Mouse (Mus musculus) adipocyte (in vitro differentiated cells): ENCODE measurements around the gene Dalrd3.
"Not testable (repeated sequence)": the region's sequence is repeated elsewhere in the genome, so short reads cannot be mapped to it uniquely, and the experiment has no call there.

ENCODE experiments used
- DNase-seq: peaks from one replicate; pipeline ENCODE4 v3.0.0-alpha.2; 2016; ENCODE audit warnings: low spot score

The Dalrd3 gene

DNA sequence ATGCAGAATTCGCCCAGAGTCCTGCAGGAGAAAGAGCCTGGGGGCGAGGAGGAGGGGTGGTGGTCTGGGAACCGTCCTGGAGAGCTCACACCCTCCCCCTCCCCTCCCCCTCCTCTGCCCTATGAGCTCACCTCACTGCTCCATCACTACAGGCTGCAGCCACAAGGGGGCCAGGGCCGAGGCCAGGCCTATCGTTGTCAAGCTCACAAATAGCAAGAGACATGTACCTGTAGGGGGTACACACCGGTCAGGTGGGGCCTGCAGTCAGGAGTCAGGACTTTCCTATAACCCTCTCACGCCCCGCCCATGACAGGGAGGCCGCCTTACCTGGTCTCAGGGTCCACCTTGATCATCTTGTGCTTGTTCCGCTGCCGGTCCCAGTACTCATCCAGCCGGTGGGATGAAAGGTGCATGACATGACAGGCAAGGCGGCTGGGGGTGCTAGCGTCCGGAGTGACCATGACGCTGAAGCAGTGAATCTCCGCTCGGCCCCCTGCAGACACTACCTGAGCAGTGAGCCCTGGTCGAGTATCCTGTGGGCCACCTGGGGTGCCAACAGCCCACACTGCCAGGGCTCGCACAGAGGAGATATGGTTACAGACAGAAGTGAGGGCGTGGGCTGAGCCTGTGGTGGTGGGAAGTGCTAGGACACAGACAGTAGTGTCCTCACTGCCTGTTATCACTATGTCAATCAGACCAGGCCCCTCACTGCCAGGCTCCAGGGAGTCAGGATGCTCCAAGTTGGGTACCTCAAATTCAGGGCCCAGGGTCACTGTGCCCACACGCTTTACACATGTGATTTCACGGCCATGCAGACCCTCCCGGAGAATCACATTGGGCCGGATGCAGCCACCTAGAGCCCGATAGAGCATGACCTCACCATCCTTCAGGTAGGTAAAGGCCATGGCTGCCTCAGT lies 4.3 kb downstream of the Dalrd3 start:
- DNase-seq, result peak; percentile 42

DNA sequence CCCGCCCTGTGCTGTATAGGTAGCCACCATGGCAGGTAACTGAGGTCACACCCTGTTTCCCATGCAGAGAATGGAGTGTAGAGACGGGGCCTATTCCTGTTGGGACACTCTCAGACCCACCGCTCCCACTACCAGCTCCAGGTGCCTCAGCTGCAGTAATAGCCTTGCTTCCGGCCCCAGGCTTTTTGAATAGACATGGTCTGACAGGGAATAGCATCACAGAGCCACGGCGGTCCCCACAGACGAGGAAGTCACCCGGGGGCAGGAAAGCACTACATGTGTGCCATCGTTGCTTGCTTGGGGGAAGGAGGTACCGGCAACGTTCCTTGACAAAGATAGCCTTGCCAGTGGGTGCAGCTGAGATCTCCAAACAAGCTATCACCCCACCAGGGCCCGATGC lies 5.2 kb downstream of the Dalrd3 start:
- no peak for DNase-seq

DNA sequence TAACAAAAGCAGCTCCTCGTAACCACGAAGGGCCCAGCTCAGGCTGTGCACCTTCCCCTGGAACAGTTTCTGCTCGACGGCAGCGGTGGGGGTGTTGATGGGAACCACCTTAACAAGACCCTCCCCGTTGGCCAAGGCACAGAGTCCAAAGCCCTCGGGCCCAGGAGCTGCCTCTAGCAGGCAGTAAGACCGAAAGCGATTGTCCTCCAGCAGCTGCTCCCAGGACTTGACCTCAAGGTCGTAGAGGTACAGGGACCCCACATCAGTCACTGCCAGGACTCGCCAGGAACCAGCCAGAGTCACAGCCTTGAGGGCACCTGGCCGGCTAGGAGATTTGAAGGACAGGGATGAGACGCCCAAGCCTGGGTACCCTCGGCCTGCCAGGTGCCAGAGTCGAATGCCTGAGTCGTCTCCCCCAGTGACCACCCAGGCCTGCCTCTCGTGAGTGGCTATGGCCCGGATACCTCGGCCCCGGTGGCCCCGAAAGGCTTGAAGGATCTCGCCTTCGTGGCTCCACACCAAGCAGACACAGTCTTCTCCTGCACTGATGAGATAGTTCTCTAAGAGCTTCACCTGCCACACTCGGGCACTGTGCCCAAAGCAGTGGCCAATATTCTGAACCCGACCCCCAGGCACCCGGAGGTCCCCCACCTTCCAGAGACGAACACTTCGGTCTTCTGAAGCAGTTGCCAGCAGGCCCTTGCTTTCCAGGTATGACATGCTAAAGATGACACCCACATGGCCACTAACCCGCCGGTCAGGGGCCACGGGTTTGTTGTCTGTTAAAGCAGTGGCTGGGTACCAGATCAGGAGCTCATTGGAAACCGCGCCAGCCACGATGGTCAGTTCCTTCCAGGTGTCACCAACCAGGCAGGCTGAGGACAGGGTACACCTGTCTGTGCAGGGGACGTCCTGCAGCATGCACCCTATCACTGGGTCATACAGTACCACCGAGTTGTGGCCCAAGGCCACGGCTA lies 5.9 kb downstream of the Dalrd3 start:
- no peak for DNase-seq

DNA sequence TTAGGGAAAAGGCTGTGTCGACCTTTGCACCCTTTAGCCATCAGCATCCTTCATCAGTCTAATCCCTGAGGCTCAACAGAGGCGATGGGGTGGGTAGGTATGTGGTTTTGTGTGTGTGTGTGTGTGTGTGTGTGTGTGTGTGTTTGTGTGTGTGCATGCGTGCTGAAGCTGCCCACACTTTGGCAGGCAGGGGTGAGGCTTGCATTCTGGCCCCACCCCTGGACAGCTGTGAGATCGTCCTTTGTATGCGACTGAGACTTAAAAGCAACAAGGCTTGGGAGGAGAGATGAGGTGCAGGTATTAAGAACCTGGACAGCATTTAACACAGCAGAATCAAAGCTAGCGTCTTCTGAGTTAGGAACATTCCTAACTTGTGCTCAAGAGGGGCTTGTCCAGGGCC lies 7.3 kb downstream of the Dalrd3 start:
- no peak for DNase-seq

DNA sequence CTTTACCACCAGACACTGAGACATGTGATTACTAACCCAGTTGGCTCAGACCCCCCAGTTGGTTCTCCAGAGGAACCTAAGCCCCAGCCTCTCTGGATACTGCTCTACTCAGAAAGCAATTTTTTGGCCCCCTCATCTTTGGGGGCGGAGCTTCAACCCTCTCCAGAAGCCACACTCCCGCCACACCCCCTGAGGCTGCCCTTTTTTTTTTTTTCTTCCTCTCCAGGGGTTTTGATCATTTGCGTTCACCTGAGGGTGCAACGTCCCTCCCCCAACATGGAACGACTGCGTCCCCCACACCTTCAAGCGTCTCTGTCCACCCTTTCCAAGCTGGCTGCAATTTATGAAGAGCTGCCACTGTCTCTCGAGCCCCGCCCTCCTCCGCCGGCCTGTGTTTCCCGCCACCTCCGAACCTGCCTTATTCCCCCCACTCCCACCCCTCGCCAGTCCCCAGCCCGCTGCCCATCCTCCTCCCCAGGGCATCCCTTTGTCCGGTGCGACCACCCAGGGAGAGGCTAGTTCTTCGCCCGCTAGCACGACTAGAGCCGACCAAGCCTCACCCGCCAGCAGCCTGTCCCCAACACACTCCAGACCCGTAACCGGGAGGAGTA lies 8.4 kb downstream of the Dalrd3 start:
- peak; percentile 61 for DNase-seq

DNA sequence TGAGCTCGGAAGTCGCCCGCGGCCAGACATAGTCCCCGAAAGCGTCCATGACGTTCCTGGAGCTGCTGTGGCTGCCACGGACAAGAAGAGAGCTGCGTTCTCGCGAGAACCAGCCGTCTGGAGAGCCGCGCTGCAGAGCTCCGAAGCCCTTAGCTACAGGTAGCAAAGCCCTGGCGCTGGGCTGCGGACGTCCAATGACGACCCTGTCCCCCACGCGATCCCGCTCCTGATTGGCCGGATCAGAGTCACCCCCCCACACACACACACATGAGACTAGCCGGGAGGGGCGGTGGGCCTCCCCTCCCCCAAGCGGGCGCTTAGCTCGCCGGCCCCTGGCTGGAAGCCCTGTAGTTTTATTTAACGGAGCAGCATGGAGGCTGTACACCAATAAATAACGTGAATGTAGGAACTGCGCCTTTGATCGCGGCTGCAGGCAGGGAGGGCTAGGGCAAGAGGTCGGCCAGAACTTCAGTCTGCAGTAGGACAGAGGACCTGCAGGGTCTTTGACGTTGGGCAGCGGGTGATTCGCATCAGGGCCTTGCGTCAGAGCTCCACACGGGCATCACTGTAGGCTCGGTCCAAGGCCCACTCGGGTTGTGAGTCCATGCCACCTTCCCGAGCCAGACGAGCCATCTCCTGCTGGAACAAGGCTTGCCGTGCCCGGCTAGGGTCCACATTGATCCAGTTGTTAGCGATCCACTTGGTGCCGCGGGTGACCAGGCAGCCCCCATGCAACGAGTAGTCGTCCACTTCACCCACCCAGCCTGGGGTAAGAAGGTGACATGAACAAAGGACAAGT lies 9.1 kb downstream of the Dalrd3 start, which contains the start of gene Wdr6:
Gene Wdr6, minus strand, starts transcription at position 195 of the 799 bp plus-strand sequence.
- peak; percentile 85 for DNase-seq

DNA sequence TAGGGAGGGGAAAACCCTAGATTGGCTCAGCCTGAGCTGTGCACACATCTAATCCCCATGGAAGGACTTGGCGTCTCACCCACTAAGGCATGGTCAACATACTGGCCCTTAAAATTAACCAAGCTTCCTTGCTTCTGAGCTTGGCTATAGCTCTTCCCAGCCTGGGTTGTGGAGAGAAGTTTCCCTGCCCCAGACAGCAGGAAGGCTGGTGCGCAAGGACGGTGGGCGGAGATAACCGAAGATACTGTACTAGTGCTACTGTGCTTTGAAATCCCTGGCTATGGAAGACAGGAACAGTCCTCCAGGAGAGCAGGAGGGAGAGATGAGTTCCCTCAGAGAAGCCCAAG lies 9.6 kb downstream of the Dalrd3 start:
- DNase-seq, result peak; percentile 67

DNA sequence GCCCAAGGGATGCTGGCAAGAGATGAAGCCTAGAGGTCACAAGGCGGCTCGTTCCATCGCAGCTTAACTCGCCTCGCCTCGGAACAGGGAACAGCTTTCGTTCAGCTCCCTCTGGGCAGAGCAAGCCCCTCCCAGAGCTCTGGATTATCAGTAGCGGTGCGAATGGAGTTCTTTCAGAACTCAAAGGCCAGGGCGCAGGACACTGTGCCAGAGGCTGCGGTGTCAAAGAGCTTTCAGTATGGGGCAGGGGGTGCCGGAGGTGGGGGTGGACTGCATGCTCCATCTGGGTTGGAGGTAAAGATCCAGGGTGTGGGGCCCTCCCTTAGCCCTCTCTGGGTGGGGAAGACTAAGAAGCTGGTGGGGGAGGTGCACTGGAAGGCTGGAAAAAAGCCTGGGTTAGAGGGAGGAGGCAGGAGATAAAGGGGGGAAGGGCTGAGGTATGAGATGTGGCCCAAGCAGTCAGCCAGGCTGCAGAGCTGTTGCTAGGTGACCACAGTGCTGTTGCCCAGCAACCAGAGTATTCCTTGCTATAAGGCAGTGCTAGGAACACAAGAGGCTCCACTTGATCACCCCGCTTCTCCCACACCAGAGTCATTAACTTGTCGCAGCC lies 18.0 kb downstream of the Dalrd3 start:
- DNase-seq, result peak; percentile 34

DNA sequence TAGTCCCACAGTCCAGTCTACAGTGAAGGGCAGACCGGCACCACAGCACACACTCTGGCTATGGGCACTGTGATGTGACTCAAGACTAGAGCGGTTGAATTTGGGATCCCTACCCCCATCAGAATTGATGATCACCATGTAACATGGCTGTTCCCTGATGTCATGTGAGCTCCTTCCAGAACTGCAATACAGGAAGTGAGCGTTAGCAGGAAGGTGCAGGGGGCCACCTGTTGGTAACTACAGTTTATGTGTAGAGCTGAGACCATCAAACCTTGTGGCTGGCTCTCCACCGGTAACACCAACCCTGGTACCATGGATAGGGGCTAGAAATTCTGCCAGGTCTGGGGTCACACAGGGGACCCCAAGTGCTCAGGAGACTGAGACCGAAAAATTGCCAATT lies 19.5 kb downstream of the Dalrd3 start:
- no peak for DNase-seq

DNA sequence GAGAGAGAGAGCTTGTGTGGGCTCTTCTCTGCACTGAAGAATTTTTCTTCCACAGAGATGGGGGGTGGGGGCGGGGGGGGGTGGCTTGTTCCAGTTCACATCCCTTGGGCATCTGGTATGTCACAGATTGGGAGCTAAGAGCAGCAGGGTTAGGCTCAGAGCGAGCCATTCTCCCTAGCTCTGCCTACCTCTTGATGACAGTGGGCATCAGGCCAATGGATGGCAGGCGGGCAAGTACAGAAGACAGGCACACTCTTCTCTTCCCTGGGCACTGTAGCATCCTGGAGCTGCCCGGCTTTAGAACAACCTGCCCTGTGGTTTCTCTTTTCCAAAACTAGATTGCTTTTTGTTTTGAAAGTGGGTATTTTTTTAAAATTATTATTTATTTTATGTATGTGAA lies 21.8 kb downstream of the Dalrd3 start:
- no peak for DNase-seq

DNA sequence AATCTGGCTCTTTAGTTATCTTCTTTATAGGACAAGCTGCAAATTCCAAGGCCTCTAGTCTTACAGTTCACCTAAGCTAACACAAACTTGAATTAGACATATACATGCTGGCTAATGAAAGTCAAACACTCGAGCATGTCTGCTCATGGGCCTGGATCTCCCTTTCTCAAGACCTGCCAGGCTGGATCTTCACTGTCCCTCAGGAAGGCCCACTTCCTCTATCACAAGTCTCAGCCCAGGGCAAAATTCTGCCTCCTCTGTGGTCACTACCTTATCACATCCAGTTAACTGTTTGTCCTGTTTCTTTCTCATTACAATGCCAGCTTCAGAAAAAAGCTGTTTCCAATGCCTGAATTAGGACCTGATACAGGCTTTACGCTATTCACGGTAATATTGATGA lies 24.7 kb downstream of the Dalrd3 start:
- no peak for DNase-seq

DNA sequence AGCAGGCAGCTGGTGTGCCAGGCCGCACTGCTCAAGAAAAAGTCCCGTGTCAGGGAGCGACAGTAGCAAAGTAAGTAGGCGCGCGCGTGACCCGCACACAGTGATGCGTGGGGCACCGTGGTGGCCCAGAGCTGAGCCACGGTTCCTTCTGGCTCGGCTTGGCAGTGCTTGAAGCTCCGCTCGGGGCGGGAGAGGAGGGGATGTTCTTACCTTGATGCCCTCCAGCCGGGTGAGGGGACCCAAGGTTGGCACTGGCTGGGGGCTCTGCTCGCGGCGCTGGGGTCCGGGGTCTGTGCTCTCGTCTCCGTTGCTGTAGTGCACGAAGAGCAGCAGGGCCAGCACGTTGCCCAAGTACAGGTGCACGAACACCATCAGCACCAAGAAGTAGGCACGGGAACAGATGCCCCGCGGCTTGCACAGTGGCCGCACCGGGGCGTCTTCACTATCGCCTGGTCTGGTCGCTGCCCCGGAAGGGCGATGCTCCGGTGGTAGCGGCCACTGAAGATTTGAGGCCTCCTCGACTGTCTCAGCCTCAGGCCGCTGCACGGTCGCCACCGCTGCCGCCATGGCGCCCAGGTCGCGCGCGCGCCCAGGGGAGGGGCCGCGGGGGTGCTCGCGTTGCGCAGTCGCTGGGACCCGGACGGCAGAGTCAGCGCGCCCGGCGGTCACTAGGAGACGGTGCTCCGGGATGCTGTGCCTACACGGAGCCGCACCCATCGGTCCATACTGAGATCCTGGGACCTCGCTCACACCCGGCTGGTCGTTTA lies 27.5 kb downstream of the Dalrd3 start, which contains the start of gene P4htm:
Gene P4htm, minus strand, starts transcription at position 670 of the 767 bp plus-strand sequence.
- no peak for DNase-seq

DNA sequence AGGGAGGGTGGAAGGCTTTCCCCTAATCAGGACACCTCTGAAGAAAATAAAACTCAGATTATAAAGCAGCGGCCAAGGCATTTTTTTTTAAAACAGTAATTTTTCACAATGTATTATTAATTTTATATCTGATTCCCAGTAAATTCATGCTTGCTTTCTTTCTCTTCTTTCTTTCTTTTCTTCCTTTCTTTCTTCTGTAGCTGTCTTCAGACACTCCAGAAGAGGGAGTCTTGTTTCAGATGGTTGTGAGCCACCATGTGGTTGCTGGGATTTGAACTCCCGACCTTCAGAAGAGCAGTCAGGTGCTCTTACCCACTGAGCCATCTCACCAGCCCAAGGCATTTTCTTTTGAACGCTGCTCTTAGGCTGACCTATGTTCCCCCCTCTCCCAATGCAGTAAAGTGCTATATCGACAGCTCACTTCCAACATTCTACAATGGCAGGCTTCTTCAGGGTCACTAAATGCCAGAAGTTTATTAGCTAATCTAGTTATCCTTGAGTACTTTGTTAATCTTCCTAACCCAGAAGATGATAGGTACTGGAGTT lies 29.4 kb downstream of the Dalrd3 start:
- no peak for DNase-seq

DNA sequence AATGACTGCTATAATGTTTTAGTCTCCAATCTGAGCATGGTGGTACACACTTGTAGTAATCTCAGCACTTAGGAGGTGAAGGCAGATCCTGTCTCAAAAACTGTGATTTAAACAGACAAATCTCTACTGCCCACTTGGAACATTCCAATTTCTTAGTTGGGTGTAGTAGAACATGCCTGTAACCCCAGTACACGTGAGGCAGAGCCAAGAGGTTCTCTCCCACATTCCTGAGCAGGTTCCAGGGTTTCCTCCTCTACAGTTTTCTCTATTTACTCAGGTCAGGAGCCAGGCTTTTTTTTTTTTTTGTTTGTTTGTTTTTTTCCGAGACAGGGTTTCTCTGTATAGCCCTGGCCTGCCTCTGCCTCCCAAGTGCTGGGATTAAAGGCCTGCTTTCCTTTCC lies 30.3 kb downstream of the Dalrd3 start:
- DNase-seq, result peak; percentile 53

DNA sequence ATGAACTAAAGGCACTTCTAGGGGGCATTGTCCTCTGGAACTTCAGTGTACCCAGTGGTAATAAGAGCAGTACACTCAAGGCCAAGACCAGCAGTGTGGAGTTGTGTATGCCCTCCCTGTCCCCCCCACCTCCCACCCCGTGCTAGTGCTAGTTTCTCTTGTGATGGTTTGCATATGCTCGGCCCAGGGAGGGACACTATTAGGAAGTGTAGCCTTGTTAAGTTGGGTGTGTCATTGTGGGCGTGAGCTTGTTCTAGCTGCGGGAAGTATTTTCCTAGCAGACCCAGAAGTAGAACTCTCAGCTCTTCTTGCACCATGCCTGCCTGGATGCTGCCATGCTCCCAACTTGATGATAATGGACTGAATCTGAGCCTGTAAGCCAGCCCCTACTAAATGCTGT lies 32.3 kb downstream of the Dalrd3 start:
- no peak for DNase-seq

DNA sequence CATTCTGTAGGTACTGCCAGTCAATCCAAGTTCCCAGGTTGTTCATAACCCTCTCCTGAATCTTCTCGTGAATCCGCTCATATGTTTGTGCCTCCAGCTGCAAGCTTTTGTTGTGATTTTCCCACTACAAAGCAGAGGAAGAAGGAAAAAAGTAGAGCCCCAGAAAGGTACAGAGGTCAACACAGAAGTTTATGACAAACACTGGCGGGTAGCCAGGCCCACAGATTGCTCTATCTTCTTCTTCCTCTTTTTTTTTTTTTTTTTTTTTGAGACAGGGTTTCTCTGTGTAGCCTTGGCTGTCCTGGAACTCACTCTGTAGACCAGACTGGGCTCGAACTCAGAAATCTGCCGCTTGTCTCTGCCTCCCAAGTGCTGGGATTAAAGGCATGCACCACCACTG lies 38.2 kb downstream of the Dalrd3 start:
- DNase-seq, result not testable (repeated sequence)

DNA sequence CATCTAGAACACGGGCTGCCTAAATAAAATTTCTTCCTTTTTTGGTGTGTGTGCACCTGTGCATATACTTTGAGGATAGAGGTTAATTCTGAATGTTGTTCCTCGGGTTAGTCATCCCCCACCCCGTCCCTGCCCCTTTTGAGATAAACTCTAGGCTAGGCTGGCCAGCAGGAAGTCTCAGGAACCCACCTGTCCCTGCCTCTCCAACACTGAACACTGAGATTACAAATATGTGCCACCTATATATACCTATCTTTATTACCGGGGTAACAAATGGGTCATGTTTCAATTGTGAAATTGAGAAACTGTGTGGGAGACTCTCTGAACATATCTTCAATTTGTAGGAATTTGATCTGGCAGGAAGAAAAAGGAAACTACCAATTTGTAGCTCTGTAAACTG lies 39.2 kb downstream of the Dalrd3 start:
- no peak for DNase-seq

DNA sequence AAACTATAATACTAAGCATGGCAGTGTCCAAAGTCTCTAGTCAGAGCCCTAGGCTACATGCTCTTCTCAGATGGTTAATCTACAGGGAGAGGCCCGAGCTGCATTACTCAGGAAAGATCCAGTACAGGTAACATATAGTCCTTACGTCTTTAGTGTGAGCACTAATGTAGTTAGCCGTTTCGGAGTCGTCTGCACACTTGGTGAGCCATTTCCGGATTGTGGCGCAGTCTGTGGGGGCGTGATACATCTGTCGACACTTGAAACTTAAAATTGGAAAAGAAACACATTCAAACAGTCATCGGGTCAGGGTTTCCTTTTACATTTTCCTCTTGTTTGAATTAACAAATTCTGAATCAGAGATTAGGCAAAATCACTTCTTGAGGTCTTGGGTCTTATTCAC lies 41.8 kb downstream of the Dalrd3 start:
- DNase-seq, result no peak

DNA sequence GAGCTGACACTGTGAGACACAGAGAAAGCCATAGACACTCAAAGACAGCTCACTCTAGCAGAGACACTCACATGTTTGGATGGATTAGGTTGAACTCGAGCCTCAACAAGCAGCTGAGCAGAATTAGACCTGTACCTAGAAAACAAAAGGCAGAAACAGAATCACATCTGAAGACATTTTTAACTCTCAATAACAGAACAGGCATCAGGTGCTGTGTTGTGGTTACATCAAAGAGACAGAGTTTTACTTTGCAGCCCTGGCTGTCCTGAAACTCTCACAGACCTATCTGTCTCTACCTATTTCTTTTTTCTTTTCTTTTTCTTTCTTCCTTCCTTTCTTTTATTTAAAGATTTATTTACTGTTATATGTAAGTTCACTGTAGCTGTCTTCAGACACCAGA lies 47.6 kb downstream of the Dalrd3 start:
- no peak for DNase-seq
